Mouse (Mus musculus) layer of hippocampus, adult 9-11 months (tissue): ENCODE results near the gene Pimreg.

Source experiments
- DNase-seq: peaks from one replicate; pipeline ENCODE4 v3.0.0; 2022

The Pimreg gene

GRCm38 (mm10) chr11:72068026-72068425, 26.2 kb downstream of the Pimreg start:
- DNase-seq, result peak; percentile 75

- DNase-seq, result no peak
Observed at GRCm38 (mm10) chr11:72070733-72071132, 28.9 kb downstream of the Pimreg start.

GRCm38 (mm10) chr11:72072331-72072905, 30.6 kb downstream of the Pimreg start:
- no peak for DNase-seq

- no peak for DNase-seq
Observed at GRCm38 (mm10) chr11:72074230-72074629, 32.4 kb downstream of the Pimreg start.

GRCm38 (mm10) chr11:72078056-72078455, 36.2 kb downstream of the Pimreg start:
- DNase-seq, result no peak

DNA sequence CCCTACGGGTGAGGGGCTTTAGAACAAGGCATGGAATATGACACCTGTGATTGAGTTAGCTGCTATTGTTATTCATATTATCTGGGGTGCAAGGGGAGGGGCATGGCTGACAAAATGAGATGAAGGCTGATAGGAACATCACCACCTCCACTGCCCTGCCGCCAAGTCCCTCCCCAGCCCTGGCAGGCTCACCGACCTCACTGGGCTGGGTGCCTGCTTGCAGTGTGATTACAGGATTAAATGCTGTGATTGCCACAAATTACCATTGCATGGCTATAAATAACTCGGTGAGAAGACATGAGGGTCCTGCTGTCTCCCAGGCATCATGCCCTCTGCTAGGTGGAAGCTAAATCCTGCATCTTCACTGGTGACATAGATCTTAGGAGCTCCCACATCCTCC, 36.8 kb downstream of the Pimreg start:
- DNase-seq, result peak; percentile 77

GRCm38 (mm10) chr11:72080461-72080860, 38.6 kb downstream of the Pimreg start:
- DNase-seq, result no peak

DNA sequence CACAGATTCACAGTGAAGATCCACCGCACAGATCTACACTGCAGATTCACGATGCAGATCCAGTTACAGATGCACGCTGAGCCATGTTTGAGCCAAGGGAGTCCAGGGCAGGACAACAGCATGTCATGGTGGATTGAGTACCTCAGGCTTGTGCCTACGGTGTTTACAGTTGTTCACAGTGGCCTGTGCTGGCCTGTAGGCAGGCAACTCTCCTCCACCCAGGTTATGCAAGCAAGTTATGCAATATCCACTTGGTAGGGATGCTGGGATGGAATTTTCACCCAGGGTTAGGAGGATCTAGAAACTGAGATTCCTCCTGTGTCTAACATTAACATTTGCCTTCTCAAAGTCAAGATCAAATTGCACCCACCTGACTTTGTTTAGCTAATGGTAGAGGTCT, 40.8 kb downstream of the Pimreg start:
- no peak for DNase-seq

- DNase-seq, result no peak
Observed at GRCm38 (mm10) chr11:72084337-72084736, 42.5 kb downstream of the Pimreg start.

- peak; percentile 75 for DNase-seq
Observed at GRCm38 (mm10) chr11:72086251-72087046, 44.6 kb downstream of the Pimreg start.

GRCm38 (mm10) chr11:72092390-72092789, 50.6 kb downstream of the Pimreg start:
- DNase-seq, result no peak

DNA sequence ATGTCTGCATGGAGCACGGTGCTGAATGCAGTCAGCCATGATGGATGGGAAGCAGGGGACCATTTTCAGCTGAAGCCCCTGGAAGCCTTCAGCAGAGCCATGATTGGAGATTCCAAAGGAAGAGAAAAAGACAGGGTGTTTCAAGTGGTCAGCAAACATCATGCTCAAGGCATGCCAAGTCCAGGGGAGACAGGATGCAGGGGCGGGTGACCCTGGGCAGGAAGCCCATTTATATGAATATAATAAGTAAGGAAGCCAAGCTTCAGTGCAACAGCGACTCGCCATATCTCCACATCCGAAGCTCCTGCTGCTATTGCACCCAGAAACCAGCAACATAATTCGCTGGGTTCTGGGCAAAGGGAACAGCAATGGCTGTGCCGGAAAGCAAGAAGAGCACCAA, 52.6 kb downstream of the Pimreg start:
- no peak for DNase-seq

GRCm38 (mm10) chr11:72095994-72096393, 54.2 kb downstream of the Pimreg start:
- no peak for DNase-seq
